Mouse (Mus musculus) gastrocnemius, postnatal 4 days (tissue): ENCODE results near the gene Tceanc2. TPM values are rescaled to one million over a fixed set of nuclear protein-coding genes. Genes with fewer than 3 reads are reported as not detected.

Experiments
- DNase-seq, 2 experiments: peaks; one replicate each; pipeline ENCODE4 v3.0.0; 2021 to 2022; ENCODE audit warnings: low spot score in 2 of 2, mixed read lengths in 2 of 2
- long read RNA-seq, 2 experiments: library from polyadenylated mRNA; stranded (forward); transcript quantifications; one replicate each; pipeline ENCODE4 v2.0.0; 2021
- total RNA-seq, 2 experiments: library from RNA; stranded (reverse); gene quantifications; 2 replicates each; pipeline ENCODE4 v1.2.3; 2021

The Tceanc2 gene
- total RNA-seq, result 10 to 100 TPM; 17.8 to 21.4 TPM
- long read RNA-seq, experiment 1, full-length matches to known transcripts, result 12 of 17 reads
- long read RNA-seq, experiment 1, partial matches to known transcripts, result 0 of 17 reads
- long read RNA-seq, experiment 1, other reads (novel, unspliced or antisense), result 5 of 17 reads
- long read RNA-seq, experiment 2, full-length matches to known transcripts, result 5 of 8 reads
- long read RNA-seq, experiment 2, partial matches to known transcripts, result 0 of 8 reads
- long read RNA-seq, experiment 2, other reads (novel, unspliced or antisense), result 3 of 8 reads

- peak in 1 of 2 experiments; percentile 60 for DNase-seq
Measured at GRCm38 (mm10) chr4:107178830-107179490, at the start of gene Tceanc2. TSS of gene Tceanc2 (minus strand) at chr4:107179116.

GRCm38 (mm10) chr4:107226313-107226712 lies 47.4 kb upstream of the Tceanc2 start:
- DNase-seq, result no peak

- DNase-seq, result peak; percentile 34 to 45
Measured at GRCm38 (mm10) chr4:107223225-107224204, 44.6 kb upstream of the Tceanc2 start.

GRCm38 (mm10) chr4:107221524-107221923 lies 42.6 kb upstream of the Tceanc2 start:
- DNase-seq, result no peak

- no peak for DNase-seq
Measured at GRCm38 (mm10) chr4:107217574-107217973, 38.7 kb upstream of the Tceanc2 start.

GRCm38 (mm10) chr4:107213279-107214011 lies 34.5 kb upstream of the Tceanc2 start:
- no peak for DNase-seq

GRCm38 (mm10) chr4:107211936-107212335 lies 33.0 kb upstream of the Tceanc2 start:
- no peak for DNase-seq

GRCm38 (mm10) chr4:107211465-107211864 lies 32.5 kb upstream of the Tceanc2 start:
- DNase-seq, result no peak

- no peak for DNase-seq
Measured at GRCm38 (mm10) chr4:107210483-107211097, 31.7 kb upstream of the Tceanc2 start.

- DNase-seq, result no peak
Measured at GRCm38 (mm10) chr4:107208880-107209279, 30.0 kb upstream of the Tceanc2 start, which contains the start of gene Ldlrad1. TSS of gene Ldlrad1 (plus strand) at chr4:107209180.

GRCm38 (mm10) chr4:107207016-107207415 lies 28.1 kb upstream of the Tceanc2 start:
- no peak for DNase-seq

GRCm38 (mm10) chr4:107203001-107203400 lies 24.1 kb upstream of the Tceanc2 start:
- no peak for DNase-seq

GRCm38 (mm10) chr4:107201779-107202178 lies 22.9 kb upstream of the Tceanc2 start:
- DNase-seq, result no peak

- no peak for DNase-seq
Measured at GRCm38 (mm10) chr4:107198072-107198471, 19.2 kb upstream of the Tceanc2 start.

GRCm38 (mm10) chr4:107196454-107196853 lies 17.5 kb upstream of the Tceanc2 start:
- DNase-seq, result no peak

- no peak for DNase-seq
Measured at GRCm38 (mm10) chr4:107193841-107194240, 14.9 kb upstream of the Tceanc2 start.

GRCm38 (mm10) chr4:107185703-107186102 lies 6.8 kb upstream of the Tceanc2 start:
- DNase-seq, result no peak

GRCm38 (mm10) chr4:107183203-107183602 lies 4.3 kb upstream of the Tceanc2 start:
- DNase-seq, result no peak

- no peak for DNase-seq
Measured at GRCm38 (mm10) chr4:107182796-107183195, 3.9 kb upstream of the Tceanc2 start.

- no peak for DNase-seq
Measured at GRCm38 (mm10) chr4:107181866-107182265, 3.0 kb upstream of the Tceanc2 start.
